In the genomic region with DNA sequence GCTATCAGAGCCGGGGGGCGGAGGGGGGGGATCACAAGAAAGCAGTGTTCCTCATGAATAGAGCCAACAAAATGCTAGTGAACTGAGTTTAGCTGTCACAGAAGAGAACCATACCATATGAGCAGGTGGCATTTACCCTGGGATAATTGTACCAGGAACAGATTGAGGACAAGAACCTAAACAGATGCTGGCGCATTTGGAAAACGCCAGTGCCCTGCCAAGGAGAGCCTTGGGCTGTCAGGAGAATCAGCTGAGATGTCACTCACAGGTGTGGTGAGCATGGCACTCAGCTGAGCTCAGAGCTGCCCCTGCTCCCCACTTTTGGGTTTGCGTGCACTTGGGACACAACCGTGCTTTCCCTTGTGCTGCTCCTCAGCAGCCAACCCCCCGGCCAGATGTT, we compare ENCODE assay signal across 26 mouse cellular contexts. TPM values are rescaled to one million over a fixed set of nuclear protein-coding genes. Genes with fewer than 3 reads are reported as not detected.
A peak's percentile ranks its signal among the peaks of the same experiment; 100 is the strongest.
DNase-seq lines count a peak whose midpoint lies in the region; ATAC-seq and TF ChIP-seq lines count a peak whose summit lies in the region.
"Had no signal": no experiment of that assay in that cellular context is flagged by ENCODE, and none has a peak within 500 bp of the region (broad histone marks: within the 10 kb centered on the region; RNA-seq: fewer than 3 reads in every experiment).

No protein-coding gene starts in this region.

- TF ChIP-seq CTCF in hindbrain, postnatal 0 days (IDR thresholded peaks at IDR 0.05; ENCODE audit: low read depth), result no peak
- no peak for TF ChIP-seq CTCF in testis, adult 2 months (IDR thresholded peaks at IDR 0.05; ENCODE audit: control insufficient read depth, insufficient read depth, insufficient replicate concordance, low read depth, low read length)
- no peak for TF ChIP-seq CTCF in forebrain, postnatal 0 days (IDR thresholded peaks at IDR 0.05; ENCODE audit: low read depth)

- no peak overlapping the region for H3K9ac ChIP-seq in hindbrain, postnatal 0 days (replicated peaks; ENCODE audit: low read length)
- no peak overlapping the region for H3K9ac ChIP-seq in forebrain, postnatal 0 days
- H3K9ac ChIP-seq: embryonic facial prominence, embryonic 13.5 days; hindbrain, embryonic 12.5 days; liver, embryonic 15.5 days; lung, embryonic 15.5 days had no signal

- H3K27me3 ChIP-seq in hindbrain, postnatal 0 days (ENCODE audit: insufficient read depth, low read length), result no peaks in the 10 kb centered on the region
- no peaks in the 10 kb centered on the region for H3K27me3 ChIP-seq in hindbrain, embryonic 10.5 days (ENCODE audit: insufficient read depth, poor library complexity, severe bottlenecking)
- no peaks in the 10 kb centered on the region for H3K27me3 ChIP-seq in testis, adult 2 months (ENCODE audit: control insufficient read depth, insufficient read depth, low read length)
- H3K27me3 ChIP-seq in forebrain, postnatal 0 days (ENCODE audit: insufficient read depth, low read length), result no peaks in the 10 kb centered on the region
- H3K27me3 ChIP-seq: embryonic facial prominence, embryonic 13.5 days; hindbrain, embryonic 12.5 days; liver, embryonic 15.5 days; lung, embryonic 15.5 days had no signal

- H3K9me3 ChIP-seq in hindbrain, postnatal 0 days (ENCODE audit: low read length), result no peaks in the 10 kb centered on the region
- H3K9me3 ChIP-seq in hindbrain, embryonic 10.5 days, result no peaks in the 10 kb centered on the region
- no peaks in the 10 kb centered on the region for H3K9me3 ChIP-seq in forebrain, postnatal 0 days (ENCODE audit: low read length)
- H3K9me3 ChIP-seq: embryonic facial prominence, embryonic 13.5 days; hindbrain, embryonic 12.5 days; limb, embryonic 10.5 days; liver, embryonic 15.5 days; lung, embryonic 15.5 days had no signal

- ATAC-seq in hindbrain, postnatal 0 days, result peak; percentile 51
- ATAC-seq in forebrain, postnatal 0 days, result peak; percentile 48
- ATAC-seq: inflammation-experienced regulatory T-cells, adult 6 months had no signal

- H3K4me2 ChIP-seq in hindbrain, postnatal 0 days (ENCODE audit: low read depth, low read length), result no peak overlapping the region
- no peak overlapping the region for H3K4me2 ChIP-seq in forebrain, postnatal 0 days (ENCODE audit: low read depth)
- H3K4me2 ChIP-seq: embryonic facial prominence, embryonic 13.5 days; heart, embryonic 11.5 days; hindbrain, embryonic 12.5 days; liver, embryonic 15.5 days; lung, embryonic 15.5 days had no signal

- peak; percentile 24 for DNase-seq in cerebellum, adult 11 months
- no peak for DNase-seq in cerebellum, adult 8-10 months
- peak; percentile 52 for DNase-seq in hindbrain, postnatal 0 days (ENCODE audit: low spot score)
- DNase-seq in hindbrain, embryonic 10.5 days (ENCODE audit: low spot score), result no peak
- no peak for DNase-seq in testis, postnatal 14 days (ENCODE audit: low spot score)
- peak; percentile 31 for DNase-seq in forebrain, postnatal 0 days
- no peak for DNase-seq in c-Kit-positive CD71-positive TER-119-positive erythroid progenitor cells, embryonic 14.5 days (ENCODE audit: low spot score)
- DNase-seq: adrenal gland, postnatal 14 days; embryo, embryonic 11 days; gastrocnemius, adult 2 months; kidney, adult 18-20 months; kidney, postnatal 4 days; liver; right cerebral cortex, postnatal 4 days; thymus, adult 18-20 months; thymus, postnatal 36 days had no signal

- H3K4me1 ChIP-seq in hindbrain, postnatal 0 days (ENCODE audit: insufficient read depth, low read length), result no peaks in the 10 kb centered on the region
- no peaks in the 10 kb centered on the region for H3K4me1 ChIP-seq in hindbrain, embryonic 10.5 days (replicated peaks)
- no peaks in the 10 kb centered on the region for H3K4me1 ChIP-seq in testis, adult 2 months (ENCODE audit: control insufficient read depth, insufficient read depth, low read length)
- no peaks in the 10 kb centered on the region for H3K4me1 ChIP-seq in forebrain, postnatal 0 days (ENCODE audit: insufficient read depth)
- H3K4me1 ChIP-seq: embryonic facial prominence, embryonic 13.5 days; hindbrain, embryonic 12.5 days; limb, embryonic 10.5 days; liver, embryonic 15.5 days; lung, embryonic 15.5 days had no signal

- H3K27ac ChIP-seq in hindbrain, postnatal 0 days, result no peak overlapping the region
- no peak overlapping the region for H3K27ac ChIP-seq in hindbrain, embryonic 10.5 days
- H3K27ac ChIP-seq in testis, adult 2 months (ENCODE audit: control insufficient read depth, insufficient read depth, low read depth, low read length), result peak overlapping the region; percentile 14
- H3K27ac ChIP-seq in forebrain, postnatal 0 days (ENCODE audit: low read depth, low read length), result no peak overlapping the region
- H3K27ac ChIP-seq: embryonic facial prominence, embryonic 13.5 days; gastrocnemius, adult 2 months; hindbrain, embryonic 12.5 days; limb, embryonic 10.5 days; liver, embryonic 15.5 days; lung, embryonic 15.5 days; macrophage had no signal

- no peak overlapping the region for H3K4me3 ChIP-seq in hindbrain, postnatal 0 days (ENCODE audit: low read length)
- no peak overlapping the region for H3K4me3 ChIP-seq in hindbrain, embryonic 10.5 days
- H3K4me3 ChIP-seq in testis, adult 2 months (ENCODE audit: control insufficient read depth, low read depth, low read length), result peak overlapping the region; percentile 33
- no peak overlapping the region for H3K4me3 ChIP-seq in forebrain, postnatal 0 days (ENCODE audit: low read depth, low read length)
- H3K4me3 ChIP-seq: embryonic facial prominence, embryonic 13.5 days; erythroblast, embryonic 14.5 days; gastrocnemius, adult 2 months; hindbrain, embryonic 12.5 days; limb, embryonic 10.5 days; liver, embryonic 15.5 days; lung, embryonic 15.5 days had no signal

- 86% methylated on average over 7 of the region's 7 CpGs for WGBS in hindbrain, postnatal 0 days
- WGBS in hindbrain, embryonic 10.5 days, result 94% methylated on average over 7 of the region's 7 CpGs
- WGBS in forebrain, postnatal 0 days, result 74% methylated on average over 7 of the region's 7 CpGs

- H3K36me3 ChIP-seq in hindbrain, postnatal 0 days (ENCODE audit: insufficient read depth, low read length), result 0 out of 2 replicates have a peak, but pooled peaks cover 4% of the 10 kb centered on the region
- H3K36me3 ChIP-seq in hindbrain, embryonic 10.5 days, result peaks cover 28% of the 10 kb centered on the region
- 0 out of 2 replicates have a peak, but pooled peaks cover 2% of the 10 kb centered on the region for H3K36me3 ChIP-seq in testis, adult 2 months (ENCODE audit: control insufficient read depth, insufficient read depth, low read length)
- peaks cover 7% of the 10 kb centered on the region; the same call in 1 of the 2 replicates for H3K36me3 ChIP-seq in forebrain, postnatal 0 days (ENCODE audit: insufficient read depth)
- H3K36me3 ChIP-seq: liver, embryonic 15.5 days; lung, embryonic 15.5 days had no signal

- TF ChIP-seq POLR2A in testis, adult 2 months (IDR thresholded peaks at IDR 0.05; ENCODE audit: control insufficient read depth, low read depth, low read length), result peak; percentile 43

RNA-seq across cellular contexts. Expression of a gene that starts 41.5 kb away (rescaled TPM):
- total RNA-seq in hindbrain, postnatal 0 days (2014; rRNA removed), result 9.6 and 11.0 TPM in 2 replicates
- polyA plus RNA-seq in hindbrain, postnatal 0 days (2015; fragmentation: Nextera tagmentation; extraction: Ambion mirVana), result 6.0 and 6.2 TPM in 2 replicates
- 7.3 and 7.6 TPM in 2 replicates for polyA plus RNA-seq in hindbrain, embryonic 10.5 days (2016; fragmentation: Nextera tagmentation; extraction: Ambion mirVana)
- 7.6 and 9.1 TPM in 2 replicates for polyA plus RNA-seq in testis, adult 2 months (2012; rRNA removed)
- total RNA-seq in forebrain, postnatal 0 days (2014; rRNA removed), result 9.3 and 11.0 TPM in 2 replicates
- 5.1 and 6.1 TPM in 2 replicates for polyA plus RNA-seq in forebrain, postnatal 0 days (2015; fragmentation: Nextera tagmentation; extraction: Ambion mirVana)
- polyA plus RNA-seq: erythroblast, embryonic 14.5 days had no signal

Comparison
In these comparisons a context has a peak if more than half of its experiments do, and no peak if none do; other contexts are left out.
1. DNase-seq: peak in cerebellum, adult 11 months (single experiment), hindbrain, postnatal 0 days (single experiment) and forebrain, postnatal 0 days (single experiment); none in cerebellum, adult 8-10 months (single experiment), hindbrain, embryonic 10.5 days (single experiment), testis, postnatal 14 days (single experiment) and c-Kit-positive CD71-positive TER-119-positive erythroid progenitor cells, embryonic 14.5 days (single experiment).